Mouse (Mus musculus): ENCODE measurements around the gene Trip12. TPM values are rescaled to one million over a fixed set of nuclear protein-coding genes. Genes with fewer than 3 reads are reported as not detected.

Gene Trip12
- polyA plus RNA-seq, 2 experiments, result 76.9 to 87.3 TPM

DNA sequence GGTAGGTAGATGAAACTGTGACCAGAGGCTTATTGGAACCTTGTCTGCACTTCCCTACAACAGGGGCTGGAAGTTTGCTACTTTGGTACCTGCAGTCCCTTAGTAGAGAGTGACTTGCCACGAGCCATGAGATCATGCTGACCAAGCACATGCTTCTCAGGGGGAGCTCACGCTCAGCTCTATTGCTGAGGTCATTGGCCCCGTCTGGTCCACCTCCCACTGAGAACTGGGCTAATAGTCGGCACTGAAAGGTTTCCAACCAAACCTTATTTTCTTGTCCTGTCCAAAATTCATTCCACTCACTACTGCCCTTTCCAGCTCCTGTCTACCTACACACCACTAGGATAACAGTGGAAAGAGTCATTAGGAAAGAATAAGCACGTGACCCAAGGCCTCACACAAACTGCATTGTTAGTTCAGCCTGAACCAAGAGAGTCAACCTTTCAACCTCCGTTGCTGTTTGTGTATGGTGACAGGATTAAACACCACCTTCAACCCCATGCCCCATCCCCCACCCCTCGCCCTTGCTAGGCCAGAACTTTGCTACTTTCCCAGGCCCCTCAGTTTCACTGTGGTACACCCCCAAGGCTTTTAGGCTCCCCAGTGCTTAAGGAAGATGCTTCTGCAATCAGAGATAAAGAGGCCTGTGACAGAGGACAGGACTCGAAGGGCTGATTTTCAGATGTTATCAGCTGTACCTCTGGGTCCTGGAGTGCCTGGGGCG is 11.4 kb upstream of the Trip12 start:
- no peaks in the 10 kb centered on the region for H3K36me3 ChIP-seq (ENCODE audit: control insufficient read depth, insufficient read depth, low read length)
- WGBS, result 40% methylated on average over 9 of the region's 9 CpGs
- no peak for DNase-seq (ENCODE audit: low spot score)
- no peak overlapping the region for H3K27ac ChIP-seq (replicated peaks; ENCODE audit: low read depth, low read length)
- no peak overlapping the region for H3K4me3 ChIP-seq (replicated peaks; ENCODE audit: low read length)
- H3K4me1 ChIP-seq (ENCODE audit: control insufficient read depth, insufficient read depth, low read length), result no peaks in the 10 kb centered on the region
- TF ChIP-seq POLR2A (IDR thresholded peaks at IDR 0.05; ENCODE audit: borderline replicate concordance, extremely low read depth, insufficient read depth, insufficient read length), result no peak
- no peaks in the 10 kb centered on the region for H3K9me3 ChIP-seq (ENCODE audit: control insufficient read depth, low read length)
- ATAC-seq (ENCODE audit: low FRiP score, low read depth), result no peak
- H3K4me2 ChIP-seq (replicated peaks; ENCODE audit: low read depth, low read length, severe bottlenecking), result no peak overlapping the region
- no peak overlapping the region for H3K9ac ChIP-seq (ENCODE audit: low read depth, low read length, severe bottlenecking)
- H3K27me3 ChIP-seq (ENCODE audit: control insufficient read depth, insufficient read depth, low read length), result no peaks in the 10 kb centered on the region

DNA sequence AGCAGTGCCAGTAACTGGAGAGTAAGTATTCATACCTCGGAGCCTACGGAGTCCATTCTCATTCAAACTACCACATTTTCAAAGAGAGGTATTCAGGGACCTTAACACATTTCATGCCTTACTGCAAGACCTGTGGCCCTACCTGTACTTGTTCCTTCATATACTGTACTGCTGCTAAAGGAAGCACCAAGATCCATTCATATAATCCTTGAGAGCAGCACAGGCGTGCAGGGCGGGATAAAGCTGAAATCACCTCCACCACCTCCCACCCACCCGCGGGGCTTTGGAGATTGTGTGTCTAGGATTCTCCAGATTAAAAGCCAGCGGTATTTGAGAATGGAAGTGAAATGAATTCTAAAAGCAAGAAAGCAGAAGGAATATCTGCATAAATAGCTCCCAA is 10.2 kb upstream of the Trip12 start:
- ATAC-seq (ENCODE audit: low FRiP score, low read depth), result no peak
- no peak overlapping the region for H3K4me3 ChIP-seq (replicated peaks; ENCODE audit: low read length)
- no peak overlapping the region for H3K9ac ChIP-seq (ENCODE audit: low read depth, low read length, severe bottlenecking)
- no peak overlapping the region for H3K27ac ChIP-seq (replicated peaks; ENCODE audit: low read depth, low read length)
- H3K4me2 ChIP-seq (replicated peaks; ENCODE audit: low read depth, low read length, severe bottlenecking), result no peak overlapping the region
- no peak for TF ChIP-seq POLR2A (IDR thresholded peaks at IDR 0.05; ENCODE audit: borderline replicate concordance, extremely low read depth, insufficient read depth, insufficient read length)
- H3K4me1 ChIP-seq (ENCODE audit: control insufficient read depth, insufficient read depth, low read length), result no peaks in the 10 kb centered on the region
- WGBS, result 89% methylated on average over 7 of the region's 7 CpGs
- no peaks in the 10 kb centered on the region for H3K9me3 ChIP-seq (ENCODE audit: control insufficient read depth, low read length)
- DNase-seq (ENCODE audit: low spot score), result no peak
- no peaks in the 10 kb centered on the region for H3K36me3 ChIP-seq (ENCODE audit: control insufficient read depth, insufficient read depth, low read length)
- H3K27me3 ChIP-seq (ENCODE audit: control insufficient read depth, insufficient read depth, low read length), result no peaks in the 10 kb centered on the region

DNA sequence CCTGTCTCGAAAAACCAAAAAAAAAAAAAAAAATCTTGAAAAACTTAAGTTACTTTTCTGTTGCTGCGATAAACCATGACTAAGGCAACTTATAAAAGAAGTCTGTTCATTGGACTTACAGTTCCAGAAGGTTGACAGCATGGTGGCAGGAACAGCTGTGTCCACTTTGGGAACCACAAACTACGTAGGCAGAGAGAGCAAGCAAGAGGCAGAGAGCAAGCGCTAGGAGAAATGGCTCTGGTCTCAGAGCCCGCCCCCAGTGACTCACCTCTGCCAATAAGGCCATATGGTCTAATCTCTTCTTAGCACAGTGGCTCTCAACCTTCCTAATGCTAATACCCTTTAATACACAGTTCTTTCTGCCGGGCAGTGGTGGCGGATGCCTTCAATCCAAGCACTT is 9.5 kb upstream of the Trip12 start:
- Histone ChIP-seq H3K4me2 (replicated peaks; ENCODE audit: low read depth, low read length, severe bottlenecking) (no peak overlapping the region), H3K4me1 (ENCODE audit: control insufficient read depth, insufficient read depth, low read length) (no peaks in the 10 kb centered on the region), H3K9me3 (ENCODE audit: control insufficient read depth, low read length) (no peaks in the 10 kb centered on the region), H3K4me3 (replicated peaks; ENCODE audit: low read length) (no peak overlapping the region), H3K27me3 (ENCODE audit: control insufficient read depth, insufficient read depth, low read length) (no peaks in the 10 kb centered on the region), H3K36me3 (ENCODE audit: control insufficient read depth, insufficient read depth, low read length) (no peaks in the 10 kb centered on the region), H3K27ac (replicated peaks; ENCODE audit: low read depth, low read length) (no peak overlapping the region), H3K9ac (ENCODE audit: low read depth, low read length, severe bottlenecking) (no peak overlapping the region)
- ATAC-seq (ENCODE audit: low FRiP score, low read depth) (no peak), DNase-seq (ENCODE audit: low spot score) (no peak)
- 92% methylated on average over 7 of the region's 7 CpGs for WGBS
- TF ChIP-seq POLR2A (IDR thresholded peaks at IDR 0.05; ENCODE audit: borderline replicate concordance, extremely low read depth, insufficient read depth, insufficient read length), result no peak

DNA sequence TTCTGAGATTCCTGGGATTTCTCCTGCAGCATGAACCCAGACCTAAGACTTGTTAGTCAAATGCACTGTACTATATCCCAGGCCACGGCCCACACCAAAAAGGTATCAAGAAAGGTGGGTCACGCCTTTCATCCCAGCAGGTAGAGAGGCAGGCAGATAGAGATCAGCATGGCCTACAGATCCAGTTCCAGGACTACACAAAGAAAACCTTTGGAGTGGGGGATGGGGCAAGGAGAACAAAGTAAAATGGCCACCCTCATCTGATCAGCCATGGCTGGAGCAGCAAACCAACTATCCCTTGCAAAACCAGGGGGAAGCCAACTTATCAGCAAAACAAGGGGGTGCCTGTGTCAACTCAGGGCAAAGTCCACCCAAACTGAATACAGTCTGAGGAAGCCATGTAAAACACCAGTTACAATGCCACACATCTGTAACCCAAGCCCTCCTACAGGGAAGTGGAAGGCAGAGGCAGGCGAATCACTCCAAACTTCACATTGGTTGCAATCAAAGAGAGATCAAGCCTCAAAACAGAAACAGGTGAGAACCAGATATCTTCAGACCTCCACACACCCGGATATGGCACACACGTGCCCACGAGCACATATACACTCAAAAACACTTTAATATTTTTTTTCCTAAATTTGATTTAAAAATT is 8.6 kb upstream of the Trip12 start:
- WGBS, result 92% methylated on average over 6 of the region's 6 CpGs
- Histone ChIP-seq H3K27ac (replicated peaks; ENCODE audit: low read depth, low read length) (no peak overlapping the region), H3K36me3 (ENCODE audit: control insufficient read depth, insufficient read depth, low read length) (no peaks in the 10 kb centered on the region), H3K4me2 (replicated peaks; ENCODE audit: low read depth, low read length, severe bottlenecking) (no peak overlapping the region), H3K9me3 (ENCODE audit: control insufficient read depth, low read length) (no peaks in the 10 kb centered on the region), H3K9ac (ENCODE audit: low read depth, low read length, severe bottlenecking) (no peak overlapping the region), H3K4me1 (ENCODE audit: control insufficient read depth, insufficient read depth, low read length) (no peaks in the 10 kb centered on the region), H3K4me3 (replicated peaks; ENCODE audit: low read length) (no peak overlapping the region), H3K27me3 (ENCODE audit: control insufficient read depth, insufficient read depth, low read length) (no peaks in the 10 kb centered on the region)
- TF ChIP-seq POLR2A (IDR thresholded peaks at IDR 0.05; ENCODE audit: borderline replicate concordance, extremely low read depth, insufficient read depth, insufficient read length), result no peak
- DNase-seq (ENCODE audit: low spot score) (no peak), ATAC-seq (ENCODE audit: low FRiP score, low read depth) (no peak)

DNA sequence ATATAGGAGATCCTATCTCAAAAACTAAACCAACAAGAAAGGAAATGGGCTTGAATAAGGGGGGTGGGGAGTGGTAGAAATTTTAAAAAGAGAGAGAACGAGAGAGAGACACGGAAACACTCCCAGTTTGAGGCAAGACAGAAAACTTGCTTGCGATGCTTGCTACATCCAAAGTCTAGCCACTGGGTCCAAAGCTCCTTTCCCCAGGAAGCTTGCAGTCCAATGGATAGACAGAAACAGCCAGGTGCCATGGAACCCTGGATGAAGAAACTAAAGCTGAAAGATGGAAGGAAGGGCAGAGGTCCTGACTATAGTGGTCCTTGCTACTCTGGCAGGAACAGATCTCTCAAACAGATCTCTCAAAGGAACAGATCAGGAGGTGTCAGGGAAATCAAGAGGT is 8.0 kb upstream of the Trip12 start:
- H3K36me3 ChIP-seq (ENCODE audit: control insufficient read depth, insufficient read depth, low read length), result no peaks in the 10 kb centered on the region

More for the DNA sequence above, 8.0 kb upstream of the Trip12 start:
- H3K4me3 ChIP-seq (replicated peaks; ENCODE audit: low read length), result no peak overlapping the region
- DNase-seq (ENCODE audit: low spot score), result no peak
- ATAC-seq (ENCODE audit: low FRiP score, low read depth), result no peak
- WGBS, result 92% methylated on average over 3 of the region's 3 CpGs
- H3K9me3 ChIP-seq (ENCODE audit: control insufficient read depth, low read length), result no peaks in the 10 kb centered on the region
- H3K27ac ChIP-seq (replicated peaks; ENCODE audit: low read depth, low read length), result no peak overlapping the region
- TF ChIP-seq POLR2A (IDR thresholded peaks at IDR 0.05; ENCODE audit: borderline replicate concordance, extremely low read depth, insufficient read depth, insufficient read length), result no peak
- no peaks in the 10 kb centered on the region for H3K4me1 ChIP-seq (ENCODE audit: control insufficient read depth, insufficient read depth, low read length)
- H3K4me2 ChIP-seq (replicated peaks; ENCODE audit: low read depth, low read length, severe bottlenecking), result no peak overlapping the region
- H3K27me3 ChIP-seq (ENCODE audit: control insufficient read depth, insufficient read depth, low read length), result no peaks in the 10 kb centered on the region
- no peak overlapping the region for H3K9ac ChIP-seq (ENCODE audit: low read depth, low read length, severe bottlenecking)
